Mouse (Mus musculus) ZHBTc4 (cell line): ENCODE results near the gene Ank.

ENCODE experiments used
- DNase-seq: peaks from one replicate; pipeline ENCODE4 v3.0.0-alpha.2; 2011; ENCODE audit warnings: low read depth, low spot score

Gene Ank

GRCm38 (mm10) chr15:27536771-27537170, 70.3 kb downstream of the Ank start:
- no peak for DNase-seq

GRCm38 (mm10) chr15:27537519-27538223, 71.2 kb downstream of the Ank start:
- DNase-seq: no peak

- no peak for DNase-seq
Observed at GRCm38 (mm10) chr15:27539745-27540144, 73.3 kb downstream of the Ank start.

- no peak for DNase-seq
Observed at GRCm38 (mm10) chr15:27545203-27545602, 78.7 kb downstream of the Ank start.

- no peak for DNase-seq
Observed at GRCm38 (mm10) chr15:27548110-27548509, 81.6 kb downstream of the Ank start.

- no peak for DNase-seq
Observed at GRCm38 (mm10) chr15:27549071-27549470, 82.6 kb downstream of the Ank start.

- no peak for DNase-seq
Observed at GRCm38 (mm10) chr15:27549878-27550277, 83.4 kb downstream of the Ank start.

- no peak for DNase-seq
Observed at GRCm38 (mm10) chr15:27550358-27550992, 84.0 kb downstream of the Ank start.

GRCm38 (mm10) chr15:27551117-27552114, 84.9 kb downstream of the Ank start:
- no peak for DNase-seq

- DNase-seq: no peak
Observed at GRCm38 (mm10) chr15:27552129-27552700, 85.7 kb downstream of the Ank start.

GRCm38 (mm10) chr15:27553554-27553953, 87.1 kb downstream of the Ank start:
- no peak for DNase-seq

- peak; percentile 19 for DNase-seq
Observed at GRCm38 (mm10) chr15:27558456-27559147, 92.1 kb downstream of the Ank start.

GRCm38 (mm10) chr15:27560315-27560714, 93.8 kb downstream of the Ank start:
- DNase-seq: no peak

- DNase-seq: no peak
Observed at GRCm38 (mm10) chr15:27564106-27565100, 97.9 kb downstream of the Ank start.

GRCm38 (mm10) chr15:27565626-27566185, 99.2 kb downstream of the Ank start:
- no peak for DNase-seq

GRCm38 (mm10) chr15:27567356-27567755, 100.9 kb downstream of the Ank start:
- no peak for DNase-seq

- DNase-seq: no peak
Observed at GRCm38 (mm10) chr15:27568371-27568770, 101.9 kb downstream of the Ank start.

GRCm38 (mm10) chr15:27569924-27570323, 103.4 kb downstream of the Ank start:
- DNase-seq: no peak

GRCm38 (mm10) chr15:27570385-27570784, 103.9 kb downstream of the Ank start:
- DNase-seq: no peak

- DNase-seq: no peak
Observed at GRCm38 (mm10) chr15:27571179-27571578, 104.7 kb downstream of the Ank start.
